8 mouse cellular contexts compared by ENCODE assay signal in genomic region chr16:74801296-74801695, GRCm38 (mm10).
DNase-seq lines count a peak whose midpoint lies in the region.

No protein-coding gene starts in this region.

- DNase-seq in cerebellum, adult 18-20 months, result peak; percentile 3 to 5
- no peak for DNase-seq in cerebellum, adult 9-10 months
- DNase-seq in adrenal gland, postnatal 10 days, result peak; percentile 61
- peak; percentile 59 for DNase-seq in forelimb bud, embryonic 11.5 days (ENCODE audit: low read depth, low spot score)
- DNase-seq in kidney, postnatal 4 days, result peak; percentile 79 to 81
- DNase-seq in lung, postnatal 10 days, result peak; percentile 70
- peak; percentile 41 for DNase-seq in retina, postnatal 7 days (ENCODE audit: low read depth, low spot score)
- no peak for DNase-seq in adipocyte (ENCODE audit: low spot score)

Comparison
In these comparisons a context has a peak if more than half of its experiments do, and no peak if none do; other contexts are left out.
1. DNase-seq: peak in cerebellum, adult 18-20 months (2 of 2), adrenal gland, postnatal 10 days (single experiment), forelimb bud, embryonic 11.5 days (single experiment), kidney, postnatal 4 days (2 of 2), lung, postnatal 10 days (single experiment) and retina, postnatal 7 days (single experiment); none in cerebellum, adult 9-10 months (single experiment) and adipocyte (single experiment).